Mouse (Mus musculus): Measurements from ENCODE around the gene Uso1. TPM values are rescaled to one million over a fixed set of nuclear protein-coding genes. Genes with fewer than 3 reads are reported as not detected.
"Not testable (repeated sequence)": the region's sequence is repeated elsewhere in the genome, so short reads cannot be mapped to it uniquely, and the experiment has no call there.

The Uso1 gene
- polyA plus RNA-seq, 1 experiment: 8.1 TPM

DNA sequence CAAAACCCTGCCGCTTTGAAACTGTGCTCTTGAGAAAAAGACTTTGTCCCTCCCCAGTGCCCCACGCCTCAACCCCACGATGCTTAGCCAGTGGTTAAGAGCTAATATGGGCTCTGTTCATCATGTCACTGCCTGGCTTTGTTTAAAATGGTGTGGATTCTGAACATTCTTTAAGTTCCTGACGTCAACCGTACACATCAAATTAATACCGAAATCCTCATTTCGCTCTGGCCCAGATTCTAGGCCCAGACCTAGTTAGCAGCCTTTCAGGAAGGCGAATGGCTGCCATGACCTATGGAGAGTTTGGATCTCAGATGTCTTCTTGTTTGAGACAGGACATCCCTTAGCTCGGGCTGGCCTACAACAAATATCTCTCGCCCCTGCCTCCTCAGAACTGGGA lies 10.0 kb upstream of the Uso1 start:
- TF ChIP-seq POLR2A (IDR thresholded peaks at IDR 0.05; ENCODE audit: control insufficient read depth, low read depth, low read length) (no peak), CTCF (IDR thresholded peaks at IDR 0.05; ENCODE audit: control insufficient read depth, insufficient read depth, insufficient replicate concordance, low read depth, low read length) (no peak)
- Histone ChIP-seq H3K27me3 (ENCODE audit: control insufficient read depth, insufficient read depth, low read length) (no peaks in the 10 kb centered on the region), H3K4me1 (ENCODE audit: control insufficient read depth, insufficient read depth, low read length) (peaks cover 20% of the 10 kb centered on the region), H3K27ac (ENCODE audit: control insufficient read depth, insufficient read depth, low read depth, low read length) (peak overlapping the region; percentile 1; the same call in 1 of the 2 replicates), H3K36me3 (ENCODE audit: control insufficient read depth, insufficient read depth, low read length) (no peaks in the 10 kb centered on the region), H3K4me3 (ENCODE audit: control insufficient read depth, low read depth, low read length) (no peak overlapping the region)

DNA sequence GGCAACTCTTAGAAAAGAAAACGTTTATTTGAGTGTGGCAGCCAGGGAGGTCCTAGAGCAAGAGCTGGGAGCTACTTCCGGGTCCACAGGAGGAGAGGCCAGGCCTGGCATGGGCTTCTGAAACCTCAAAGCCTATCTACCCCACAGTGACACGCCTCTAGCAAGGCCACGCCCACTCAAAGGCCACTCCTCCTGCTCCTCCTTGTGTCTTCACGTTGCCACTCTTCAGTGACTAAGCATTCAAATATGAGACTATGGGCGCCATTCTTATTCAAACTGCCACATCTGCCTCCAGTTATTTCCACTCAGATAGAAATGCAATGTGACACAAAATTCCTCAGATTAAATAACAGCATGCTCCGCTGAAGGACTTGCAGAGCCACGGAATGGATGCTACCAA lies 9.2 kb upstream of the Uso1 start:
- H3K4me1 ChIP-seq (ENCODE audit: control insufficient read depth, insufficient read depth, low read length): peaks cover 20% of the 10 kb centered on the region
- no peak overlapping the region for H3K4me3 ChIP-seq (ENCODE audit: control insufficient read depth, low read depth, low read length)
- no peak overlapping the region for H3K27ac ChIP-seq (ENCODE audit: control insufficient read depth, insufficient read depth, low read depth, low read length)
- TF ChIP-seq POLR2A (IDR thresholded peaks at IDR 0.05; ENCODE audit: control insufficient read depth, low read depth, low read length): no peak
- no peak for TF ChIP-seq CTCF (IDR thresholded peaks at IDR 0.05; ENCODE audit: control insufficient read depth, insufficient read depth, insufficient replicate concordance, low read depth, low read length)
- no peaks in the 10 kb centered on the region for H3K36me3 ChIP-seq (ENCODE audit: control insufficient read depth, insufficient read depth, low read length)
- no peaks in the 10 kb centered on the region for H3K27me3 ChIP-seq (ENCODE audit: control insufficient read depth, insufficient read depth, low read length)

DNA sequence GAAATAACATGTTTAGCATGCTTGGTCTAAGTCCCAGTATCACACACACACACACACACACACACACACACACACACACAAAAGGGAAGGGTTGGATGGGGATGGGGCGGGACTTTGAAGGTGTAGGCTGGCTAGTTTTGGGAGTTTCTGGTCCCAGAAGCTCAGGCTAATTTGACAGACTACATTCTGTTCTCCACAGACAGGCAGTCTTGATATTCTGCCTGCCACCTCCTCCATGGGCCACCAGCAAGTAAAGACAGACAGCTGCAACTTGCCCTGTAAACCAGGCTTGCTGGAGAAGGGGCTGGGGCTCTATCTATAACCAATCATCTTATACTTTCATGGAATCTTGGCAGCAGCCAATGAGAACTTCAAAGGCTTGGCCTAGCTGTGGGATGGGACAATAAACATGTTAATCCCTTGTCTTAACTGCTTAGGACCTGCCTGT lies 8.4 kb upstream of the Uso1 start:
- H3K27me3 ChIP-seq (ENCODE audit: control insufficient read depth, insufficient read depth, low read length): no peaks in the 10 kb centered on the region
- peaks cover 20% of the 10 kb centered on the region for H3K4me1 ChIP-seq (ENCODE audit: control insufficient read depth, insufficient read depth, low read length)
- H3K36me3 ChIP-seq (ENCODE audit: control insufficient read depth, insufficient read depth, low read length): no peaks in the 10 kb centered on the region
- no peak overlapping the region for H3K4me3 ChIP-seq (ENCODE audit: control insufficient read depth, low read depth, low read length)
- TF ChIP-seq POLR2A (IDR thresholded peaks at IDR 0.05; ENCODE audit: control insufficient read depth, low read depth, low read length) (no peak), CTCF (IDR thresholded peaks at IDR 0.05; ENCODE audit: control insufficient read depth, insufficient read depth, insufficient replicate concordance, low read depth, low read length) (no peak)
- H3K27ac ChIP-seq (ENCODE audit: control insufficient read depth, insufficient read depth, low read depth, low read length): no peak overlapping the region

DNA sequence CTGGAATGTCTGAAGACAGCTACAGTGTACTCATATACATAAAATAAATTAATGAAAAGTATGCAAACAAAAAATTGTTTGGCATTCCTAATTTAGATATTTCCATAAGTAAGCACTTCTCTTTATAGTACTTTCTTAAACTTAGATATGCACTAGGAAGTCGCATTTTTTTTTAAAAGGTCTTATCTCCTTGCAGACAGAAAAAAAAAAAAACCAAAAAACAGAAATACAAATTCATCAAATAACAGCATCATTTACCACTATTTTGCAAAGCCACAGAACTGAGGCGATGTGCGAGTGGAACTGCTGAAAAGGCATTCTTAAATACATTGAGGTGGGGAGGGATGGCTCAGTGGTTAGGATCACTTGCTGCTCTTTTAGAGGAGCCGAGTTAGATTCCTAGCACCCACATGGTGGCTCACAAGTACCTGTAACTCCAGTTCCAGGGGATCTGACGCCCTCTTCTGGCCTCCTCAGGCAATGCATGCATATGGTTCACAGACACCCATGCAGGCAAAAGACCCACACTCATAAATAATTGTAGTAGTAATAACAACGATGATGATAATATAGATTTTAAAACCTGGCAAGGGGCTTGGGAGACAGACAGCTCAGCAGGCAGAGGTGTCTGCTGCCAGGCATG lies 7.6 kb upstream of the Uso1 start:
- TF ChIP-seq CTCF (IDR thresholded peaks at IDR 0.05; ENCODE audit: control insufficient read depth, insufficient read depth, insufficient replicate concordance, low read depth, low read length) (peak; percentile 42; the same call in 1 of the 2 replicates), POLR2A (IDR thresholded peaks at IDR 0.05; ENCODE audit: control insufficient read depth, low read depth, low read length) (no peak)
- no peak overlapping the region for H3K4me3 ChIP-seq (ENCODE audit: control insufficient read depth, low read depth, low read length)
- peaks cover 20% of the 10 kb centered on the region for H3K4me1 ChIP-seq (ENCODE audit: control insufficient read depth, insufficient read depth, low read length)
- H3K27me3 ChIP-seq (ENCODE audit: control insufficient read depth, insufficient read depth, low read length): no peaks in the 10 kb centered on the region
- no peaks in the 10 kb centered on the region for H3K36me3 ChIP-seq (ENCODE audit: control insufficient read depth, insufficient read depth, low read length)
- H3K27ac ChIP-seq (ENCODE audit: control insufficient read depth, insufficient read depth, low read depth, low read length): no peak overlapping the region

DNA sequence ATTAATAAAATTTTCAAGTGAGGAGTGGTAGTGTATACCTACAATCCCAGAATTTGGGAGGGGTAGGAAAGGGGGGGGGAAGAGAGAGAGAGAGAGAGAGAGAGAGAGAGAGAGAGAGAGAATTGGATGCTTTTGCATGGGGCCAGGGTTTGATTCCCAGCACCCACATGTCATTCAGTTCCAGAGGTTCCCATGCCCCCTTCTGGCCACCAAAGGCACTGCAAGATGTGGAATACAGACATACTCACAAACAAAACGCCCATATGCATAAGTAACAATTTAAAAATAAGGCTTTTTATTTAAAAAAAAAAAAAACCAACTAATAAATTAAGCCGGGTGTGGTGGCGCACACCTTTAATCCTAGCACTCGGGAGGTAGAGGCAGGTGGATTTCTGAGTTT lies 5.6 kb upstream of the Uso1 start:
- Histone ChIP-seq H3K27me3 (ENCODE audit: control insufficient read depth, insufficient read depth, low read length) (no peaks in the 10 kb centered on the region), H3K36me3 (ENCODE audit: control insufficient read depth, insufficient read depth, low read length) (no peaks in the 10 kb centered on the region), H3K4me1 (ENCODE audit: control insufficient read depth, insufficient read depth, low read length) (peaks cover 14% of the 10 kb centered on the region), H3K4me3 (ENCODE audit: control insufficient read depth, low read depth, low read length) (no peak overlapping the region), H3K27ac (ENCODE audit: control insufficient read depth, insufficient read depth, low read depth, low read length) (no peak overlapping the region)
- TF ChIP-seq POLR2A (IDR thresholded peaks at IDR 0.05; ENCODE audit: control insufficient read depth, low read depth, low read length) (no peak), CTCF (IDR thresholded peaks at IDR 0.05; ENCODE audit: control insufficient read depth, insufficient read depth, insufficient replicate concordance, low read depth, low read length) (peak; percentile 22; the same call in 1 of the 2 replicates)

DNA sequence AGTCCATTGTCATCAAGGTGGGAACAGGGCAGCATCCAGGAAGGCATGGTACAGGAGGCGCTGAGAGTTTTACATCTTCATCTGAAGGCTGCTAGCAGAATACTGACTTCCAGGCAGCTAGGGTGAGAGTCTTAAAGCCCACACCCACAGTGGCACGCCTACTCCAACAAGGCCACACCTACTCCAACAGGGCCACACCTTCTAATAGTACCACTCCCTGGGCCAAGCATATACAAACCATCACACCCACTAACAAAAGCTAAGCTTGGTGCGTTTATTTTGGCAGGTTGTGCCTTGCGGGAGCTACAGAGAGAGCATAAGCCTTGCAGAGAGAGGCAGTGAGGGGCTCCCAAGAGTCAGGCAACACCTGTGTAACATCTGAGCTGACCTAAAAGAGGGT lies 4.7 kb upstream of the Uso1 start:
- H3K4me1 ChIP-seq (ENCODE audit: control insufficient read depth, insufficient read depth, low read length): peaks cover 10% of the 10 kb centered on the region
- H3K27me3 ChIP-seq (ENCODE audit: control insufficient read depth, insufficient read depth, low read length); H3K36me3 ChIP-seq (ENCODE audit: control insufficient read depth, insufficient read depth, low read length); H3K4me3 ChIP-seq (ENCODE audit: control insufficient read depth, low read depth, low read length); H3K27ac ChIP-seq (ENCODE audit: control insufficient read depth, insufficient read depth, low read depth, low read length): not testable (repeated sequence)

DNA sequence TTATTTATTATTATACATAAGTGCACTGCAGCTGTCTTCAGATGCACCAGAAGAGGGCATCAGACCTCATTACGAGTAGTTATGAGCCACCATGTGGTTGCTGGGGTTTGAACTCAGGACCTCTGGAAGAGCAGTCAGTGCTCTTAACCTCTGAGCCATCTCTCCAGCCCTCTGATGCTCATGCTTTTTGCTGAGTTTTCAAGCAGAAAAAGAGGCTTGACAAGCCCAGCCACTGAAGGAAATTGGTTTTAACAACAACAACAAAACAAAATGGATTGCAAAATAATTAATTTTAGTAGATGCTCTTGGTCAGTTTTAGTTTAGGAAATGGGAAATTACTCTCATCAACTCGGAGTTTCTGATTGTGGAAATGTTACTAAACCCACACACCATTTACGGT lies 2.8 kb upstream of the Uso1 start:
- TF ChIP-seq CTCF (IDR thresholded peaks at IDR 0.05; ENCODE audit: control insufficient read depth, insufficient read depth, insufficient replicate concordance, low read depth, low read length) (no peak), POLR2A (IDR thresholded peaks at IDR 0.05; ENCODE audit: control insufficient read depth, low read depth, low read length) (no peak)
- no peaks in the 10 kb centered on the region for H3K36me3 ChIP-seq (ENCODE audit: control insufficient read depth, insufficient read depth, low read length)
- no peaks in the 10 kb centered on the region for H3K27me3 ChIP-seq (ENCODE audit: control insufficient read depth, insufficient read depth, low read length)
- no peak overlapping the region for H3K4me3 ChIP-seq (ENCODE audit: control insufficient read depth, low read depth, low read length)
- H3K27ac ChIP-seq (ENCODE audit: control insufficient read depth, insufficient read depth, low read depth, low read length): no peak overlapping the region
- peaks cover 3% of the 10 kb centered on the region for H3K4me1 ChIP-seq (ENCODE audit: control insufficient read depth, insufficient read depth, low read length)
